Mouse (Mus musculus) small intestine, adult 2 months (tissue): Measurements from ENCODE around the gene A630001G21Rik. TPM values are rescaled to one million over a fixed set of nuclear protein-coding genes. Genes with fewer than 3 reads are reported as not detected.

Experiments used
- H3K27ac ChIP-seq: fragments of 200-500 bp; 2 replicates; pipeline ENCODE4 v1.5.1; 2012; ENCODE audit warnings: low read depth, low read length, control low read depth, inconsistent platforms; ENCODE audit not compliant: insufficient read depth
- H3K27me3 ChIP-seq: fragments of 200-500 bp; 2 replicates; pipeline ENCODE4 v1.6.1; 2012; ENCODE audit warnings: mild to moderate bottlenecking, moderate library complexity, low read length, inconsistent platforms; ENCODE audit not compliant: control insufficient read depth, insufficient read depth
- H3K36me3 ChIP-seq: fragments of 200-500 bp; 2 replicates; pipeline ENCODE4 v1.6.1; 2012; ENCODE audit warnings: mild to moderate bottlenecking, low read length, control low read depth, inconsistent platforms; ENCODE audit not compliant: control insufficient read depth, insufficient read depth
- H3K4me1 ChIP-seq: fragments of 200-500 bp; 2 replicates; pipeline ENCODE4 v1.6.1; 2012; ENCODE audit warnings: low read length, inconsistent platforms, mixed read lengths; ENCODE audit not compliant: control insufficient read depth, insufficient read depth, insufficient read length
- H3K4me3 ChIP-seq: fragments of 200-500 bp; 2 replicates; pipeline ENCODE4 v1.5.1; 2012; ENCODE audit warnings: low read depth, mild to moderate bottlenecking, control low read depth, inconsistent platforms, low read length, moderate library complexity
- CTCF ChIP-seq: fragments of 200-500 bp; IDR thresholded peaks from 2 replicates; pipeline ENCODE4 v1.5.1; 2012; ENCODE audit warnings: low read depth, mild to moderate bottlenecking, control low read depth, inconsistent platforms, low read length, moderate library complexity, mixed read lengths; ENCODE audit not compliant: insufficient replicate concordance, insufficient read length; ENCODE audit errors: extremely low read depth
- POLR2A ChIP-seq: fragments of 200-500 bp; IDR thresholded peaks from 2 replicates; pipeline ENCODE4 v1.6.1; 2012; ENCODE audit warnings: low read depth, mild to moderate bottlenecking, control low read depth, inconsistent platforms, low read length, moderate library complexity
- WGBS: fragments of 180-500 bp; shearing (Covaris S2); methylation state at CpG from one replicate; pipeline ENCODE4 v1.1.7; 2018; 5-methylcytosine and 5-hydroxymethylcytosine counted together
- polyA plus RNA-seq: library from polyadenylated mRNA; depleted of rRNA; stranded (reverse); fragments of >200 nt; gene quantifications from 2 replicates; pipeline ENCODE4 v1.2.3, GENCODE M21; 2012

Gene A630001G21Rik
- polyA plus RNA-seq, 1 experiment = 1.2 TPM

DNA sequence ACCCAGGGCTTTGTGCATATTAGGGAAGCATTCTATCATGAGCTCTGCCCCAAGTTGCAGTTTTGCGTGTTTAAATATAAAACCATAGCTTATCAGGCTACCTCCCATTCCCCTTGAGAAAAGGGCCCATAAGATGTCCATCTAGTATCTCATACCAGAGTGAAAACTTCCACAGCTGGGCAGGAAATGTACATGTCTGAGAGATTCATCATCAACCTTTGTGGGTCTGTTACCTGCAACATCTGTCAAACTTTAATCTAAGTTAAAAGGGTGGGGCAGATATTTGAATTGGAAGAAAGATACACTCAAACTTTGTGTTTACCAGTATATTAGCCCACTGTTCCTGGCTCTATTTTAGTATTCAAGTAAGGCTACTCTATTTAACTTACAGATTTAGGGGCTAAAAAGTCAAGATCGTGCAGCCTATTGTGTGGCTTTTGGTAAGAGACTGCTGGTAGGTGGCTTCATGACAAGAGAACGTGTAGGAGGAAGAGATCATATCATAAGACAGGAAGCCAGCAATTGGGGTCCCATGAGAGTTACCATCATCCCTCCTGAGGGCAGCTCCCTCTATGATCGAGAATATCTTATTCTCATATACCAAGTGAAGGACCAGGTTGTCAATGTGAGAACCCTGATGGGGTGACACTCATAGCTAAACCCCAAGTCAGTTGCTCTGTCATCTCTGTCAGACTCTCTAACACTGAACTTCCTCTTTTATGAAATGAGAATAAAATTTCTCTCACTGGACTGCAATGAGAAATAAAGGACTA is 80.5 kb downstream of the A630001G21Rik start:
- Histone ChIP-seq H3K4me1 (peaks cover 2% of the 10 kb centered on the region; the same call in 1 of the 2 replicates), H3K27me3 (no peaks in the 10 kb centered on the region), H3K27ac (no peak overlapping the region), H3K36me3 (peaks cover 29% of the 10 kb centered on the region), H3K4me3 (no peak overlapping the region)
- 75% methylated on average over 4 of the region's 4 CpGs for WGBS
- TF ChIP-seq POLR2A (no peak), CTCF (no peak)

GRCm38 (mm10) chr1:85695646-85696045 is 82.8 kb downstream of the A630001G21Rik start:
- Histone ChIP-seq H3K27me3 (no peaks in the 10 kb centered on the region), H3K36me3 (peaks cover 30% of the 10 kb centered on the region), H3K4me3 (no peak overlapping the region), H3K4me1 (peaks cover 2% of the 10 kb centered on the region; the same call in 1 of the 2 replicates), H3K27ac (no peak overlapping the region)
- TF ChIP-seq POLR2A (no peak), CTCF (no peak)
- WGBS = 80% methylated on average over 3 of the region's 3 CpGs

DNA sequence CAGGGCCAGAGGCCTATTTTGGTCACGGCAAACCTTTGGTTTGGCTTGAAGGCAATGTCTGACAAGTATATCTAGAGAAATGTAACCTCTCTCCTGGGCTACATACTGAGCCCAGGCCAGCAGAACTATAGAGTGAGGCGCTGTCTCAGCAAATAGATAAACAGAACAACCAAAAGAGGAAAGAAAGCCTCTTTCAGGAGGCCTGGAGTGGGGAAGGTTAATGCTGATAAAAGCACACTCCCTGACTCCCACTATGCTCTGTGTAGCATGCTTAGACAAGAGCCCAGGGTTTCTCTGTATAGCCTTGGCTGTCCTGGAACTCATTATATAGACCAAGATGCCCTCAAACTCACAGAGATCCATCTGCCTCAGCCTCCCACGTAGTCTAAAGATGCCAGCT is 85.2 kb downstream of the A630001G21Rik start:
- Histone ChIP-seq H3K36me3 (peaks cover 25% of the 10 kb centered on the region), H3K4me3 (no peak overlapping the region), H3K4me1 (peaks cover 2% of the 10 kb centered on the region; the same call in 1 of the 2 replicates), H3K27me3 (no peaks in the 10 kb centered on the region), H3K27ac (no peak overlapping the region)
- WGBS = 71% methylated on average over 3 of the region's 3 CpGs
- TF ChIP-seq CTCF (no peak), POLR2A (no peak)

GRCm38 (mm10) chr1:85692281-85692680 is 86.2 kb downstream of the A630001G21Rik start:
- WGBS = 55% methylated on average over 1 of the region's 1 CpGs
- TF ChIP-seq POLR2A (no peak), CTCF (no peak)
- no peaks in the 10 kb centered on the region for H3K27me3 ChIP-seq
- H3K4me1 ChIP-seq = peaks cover 2% of the 10 kb centered on the region; the same call in 1 of the 2 replicates
- H3K36me3 ChIP-seq = peaks cover 21% of the 10 kb centered on the region
- H3K27ac ChIP-seq = no peak overlapping the region
- no peak overlapping the region for H3K4me3 ChIP-seq

DNA sequence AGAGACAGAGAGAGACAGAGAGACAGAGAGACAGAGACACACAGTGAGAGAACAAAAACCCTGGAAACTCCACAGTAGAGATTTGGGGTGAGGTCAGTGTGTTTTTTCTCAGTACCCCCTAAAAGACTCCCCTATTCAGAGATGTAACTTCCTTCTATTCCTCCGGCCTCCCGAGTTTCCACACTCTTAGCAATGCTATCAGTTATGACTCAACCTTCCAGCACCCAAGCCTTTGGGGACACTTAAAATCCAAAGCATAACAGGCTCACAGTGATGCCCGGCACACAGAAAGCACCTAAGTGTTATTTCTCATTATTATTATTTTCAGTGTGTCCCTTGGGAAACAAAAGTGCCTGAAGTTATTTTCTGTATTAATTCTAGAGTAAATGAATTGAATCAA is 87.9 kb downstream of the A630001G21Rik start:
- H3K4me1 ChIP-seq = no peaks in the 10 kb centered on the region
- TF ChIP-seq CTCF (no peak), POLR2A (no peak)
- 75% methylated on average over 3 of the region's 3 CpGs for WGBS
- no peak overlapping the region for H3K4me3 ChIP-seq
- no peaks in the 10 kb centered on the region for H3K27me3 ChIP-seq
- H3K36me3 ChIP-seq = peaks cover 11% of the 10 kb centered on the region; the same call in 1 of the 2 replicates
- H3K27ac ChIP-seq = no peak overlapping the region

GRCm38 (mm10) chr1:85687346-85687745 is 91.1 kb downstream of the A630001G21Rik start:
- H3K4me1 ChIP-seq = no peaks in the 10 kb centered on the region
- WGBS = 59% methylated on average over 5 of the region's 5 CpGs
- H3K27me3 ChIP-seq = no peaks in the 10 kb centered on the region
- H3K27ac ChIP-seq = peak overlapping the region; percentile 33; the same call in 1 of the 2 replicates
- TF ChIP-seq CTCF (no peak), POLR2A (no peak)
- no peak overlapping the region for H3K4me3 ChIP-seq
- H3K36me3 ChIP-seq = peaks cover 6% of the 10 kb centered on the region; the same call in 1 of the 2 replicates

DNA sequence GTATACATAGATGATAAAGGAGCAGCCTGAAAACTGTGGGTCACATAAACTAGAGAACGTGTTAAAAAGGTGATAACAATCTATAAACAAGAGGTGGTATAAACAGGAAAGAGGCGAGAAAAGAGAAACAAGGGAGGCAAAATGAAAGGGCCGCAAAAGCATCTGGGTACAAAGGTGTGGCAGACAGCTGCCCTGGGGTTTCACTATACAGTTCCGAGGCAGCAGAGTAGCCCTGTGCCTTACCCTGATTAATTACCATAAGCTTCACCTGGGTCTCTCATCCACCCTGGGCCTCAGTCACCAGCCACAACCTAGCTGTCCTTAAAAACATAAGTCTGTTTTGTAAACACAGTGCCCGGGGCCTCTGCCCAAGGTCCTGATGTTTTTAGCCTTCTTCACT is 91.8 kb downstream of the A630001G21Rik start:
- H3K27ac ChIP-seq = peak overlapping the region; percentile 33; the same call in 1 of the 2 replicates
- H3K4me1 ChIP-seq = no peaks in the 10 kb centered on the region
- TF ChIP-seq CTCF = no peak
- peaks cover 7% of the 10 kb centered on the region; the same call in 1 of the 2 replicates for H3K36me3 ChIP-seq
- WGBS = 49% methylated on average over 5 of the region's 5 CpGs
- H3K27me3 ChIP-seq = no peaks in the 10 kb centered on the region
- no peak overlapping the region for H3K4me3 ChIP-seq
